Mouse (Mus musculus) induced T-regulatory cell, adult 2 months (primary cell): ENCODE results near the gene Poll.

Source experiments
- DNase-seq: peaks from one replicate; pipeline ENCODE4 v3.0.0-alpha.2; 2012; ENCODE audit warnings: low read depth

The Poll gene

DNA sequence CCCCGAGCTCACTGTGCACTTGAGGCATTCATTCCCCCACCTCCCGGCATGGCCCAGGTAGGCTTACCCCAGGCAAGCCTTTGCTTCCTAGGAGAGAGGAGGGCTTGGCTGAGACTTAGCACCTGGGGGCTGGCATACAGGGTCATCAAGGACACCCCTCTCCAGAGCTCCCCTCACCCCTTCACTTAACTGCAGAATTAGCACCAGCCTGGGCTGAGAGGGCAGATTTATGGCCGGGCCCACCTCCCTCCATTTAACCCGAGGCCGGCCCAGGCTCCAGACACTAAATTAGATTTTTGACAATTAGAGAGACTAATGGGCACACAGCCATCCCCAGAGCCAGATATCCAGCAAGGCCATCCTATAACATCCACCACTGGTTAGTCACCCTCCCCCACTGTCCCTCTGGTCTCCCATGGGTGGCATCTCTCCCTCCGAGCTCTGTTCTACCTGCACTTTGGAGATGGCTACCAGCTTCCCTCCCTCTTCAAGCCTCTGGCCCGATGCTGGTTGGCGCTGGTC is 25.1 kb downstream of the Poll start:
- no peak for DNase-seq

DNA sequence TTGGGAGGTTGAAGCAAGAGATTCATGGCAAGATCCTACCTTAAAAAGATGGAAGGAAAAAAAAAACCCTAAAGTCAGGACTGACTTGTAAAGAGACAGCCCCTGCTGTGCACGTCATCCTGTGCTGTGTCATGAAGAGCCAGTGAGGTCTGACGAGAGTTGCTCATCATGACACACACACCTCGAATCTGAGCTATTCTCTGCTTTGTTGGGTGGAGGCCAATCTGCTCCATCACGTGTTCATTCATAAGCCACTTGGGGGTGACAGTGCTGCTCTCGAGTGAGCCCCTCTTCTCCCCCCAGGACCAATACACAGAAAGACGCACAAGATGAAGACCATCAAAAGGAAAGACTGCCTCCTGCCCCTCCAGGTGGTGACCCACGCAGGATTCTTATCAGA is 26.7 kb downstream of the Poll start:
- DNase-seq, result no peak

DNA sequence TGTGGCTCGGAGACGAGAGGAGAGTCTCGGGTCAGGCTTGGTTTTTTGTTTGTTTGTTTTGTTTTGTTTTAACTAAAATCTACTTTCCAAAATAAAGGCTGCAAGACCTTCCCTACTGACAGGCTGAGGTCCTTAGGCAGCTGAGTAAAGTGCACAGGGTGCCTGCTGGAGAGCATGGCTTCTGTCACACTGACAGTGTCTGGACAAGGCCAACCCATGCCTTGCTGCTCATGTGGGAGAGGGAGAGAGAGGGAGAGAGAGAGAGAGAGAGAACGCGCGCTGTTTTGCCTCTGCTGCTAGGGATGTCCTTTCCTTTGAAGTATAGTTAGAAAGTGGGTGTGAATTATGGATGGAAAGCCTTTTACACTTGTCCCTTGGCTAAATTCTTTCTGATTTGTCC is 28.8 kb downstream of the Poll start:
- DNase-seq, result no peak

DNA sequence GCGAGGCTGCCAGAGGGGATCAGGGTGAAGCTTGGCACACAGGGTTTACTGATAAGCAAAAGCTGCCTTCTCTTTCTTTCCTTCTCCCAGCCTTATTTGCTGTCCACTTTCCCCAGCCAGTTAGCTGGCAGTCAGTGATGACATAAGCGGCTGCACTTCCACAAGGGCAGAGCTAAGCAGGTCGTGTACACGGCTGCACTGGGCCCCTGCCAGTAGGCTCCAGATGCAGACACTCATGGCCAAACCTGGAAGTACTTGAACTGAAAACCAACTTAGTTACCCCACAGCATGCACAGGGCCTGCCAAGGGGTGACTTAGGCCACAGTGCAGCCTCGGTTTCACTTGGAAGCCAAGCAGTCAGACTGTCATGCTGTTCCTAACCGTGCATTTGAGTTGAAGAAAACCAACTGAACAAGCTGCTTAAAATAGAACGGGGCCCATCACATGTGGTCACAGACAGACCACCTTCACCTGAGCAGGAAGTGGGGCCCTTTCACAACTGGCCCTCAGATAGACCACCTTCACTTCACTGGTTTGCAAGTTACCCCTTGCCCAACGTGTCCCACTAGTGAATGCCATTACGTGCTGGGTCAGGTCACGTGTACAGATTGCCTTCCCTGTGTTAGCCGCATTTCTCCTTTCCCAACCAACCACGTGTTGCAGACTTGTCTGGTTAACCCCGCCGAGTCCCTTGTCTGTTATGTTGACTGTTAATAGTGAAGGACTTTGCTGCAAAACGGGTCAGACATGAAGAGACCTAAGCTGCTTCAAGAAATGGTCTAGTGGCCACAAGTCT is 29.9 kb downstream of the Poll start:
- no peak for DNase-seq

DNA sequence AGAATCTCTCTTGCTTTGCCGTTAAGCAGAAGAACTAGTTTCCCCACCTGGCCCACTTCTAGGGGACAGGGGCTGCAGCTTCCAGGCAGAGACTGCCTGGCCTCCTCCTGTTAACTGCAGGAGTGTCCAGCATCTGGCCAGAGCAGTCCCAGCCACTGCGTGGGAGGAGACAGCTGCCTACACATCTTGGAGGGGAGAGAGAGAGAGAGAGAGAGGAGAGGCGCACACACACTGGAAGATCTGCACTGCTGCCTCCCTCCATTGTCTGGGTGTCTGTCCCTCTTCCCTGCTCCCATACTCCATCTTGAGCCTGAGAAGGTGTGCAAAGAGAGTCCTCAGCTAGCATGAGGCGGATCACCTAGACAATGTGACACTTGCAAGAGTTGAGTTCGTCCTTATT is 31.0 kb downstream of the Poll start:
- DNase-seq, result no peak

DNA sequence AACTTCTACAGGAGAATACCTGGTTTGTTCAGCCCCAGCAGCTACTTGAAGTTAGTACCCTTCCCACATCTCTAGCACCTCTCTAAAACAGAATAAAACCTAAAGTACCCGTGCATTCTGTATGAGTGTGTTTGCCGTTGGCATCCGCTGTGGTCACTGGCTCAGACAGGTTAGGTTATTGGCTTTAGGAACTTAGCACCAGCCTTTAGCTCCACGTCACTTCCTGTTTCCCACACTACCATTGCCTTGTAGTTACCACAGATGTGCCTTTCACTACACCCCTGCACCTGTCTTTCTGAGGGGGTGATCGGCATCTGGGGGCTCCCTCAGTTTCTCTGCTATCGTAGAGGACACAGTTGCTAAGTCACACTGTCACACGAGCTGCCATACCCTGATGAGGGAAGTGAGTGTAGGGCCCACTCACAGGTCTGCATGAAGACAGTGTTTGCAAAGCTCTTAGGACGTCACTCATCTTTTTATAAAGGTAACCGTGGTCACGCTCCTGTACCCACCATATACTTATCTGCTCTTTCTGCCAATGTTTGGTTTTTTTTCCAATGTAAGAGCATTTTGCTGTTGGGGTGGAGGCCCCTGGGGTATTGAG is 32.3 kb downstream of the Poll start:
- DNase-seq, result peak; percentile 70

DNA sequence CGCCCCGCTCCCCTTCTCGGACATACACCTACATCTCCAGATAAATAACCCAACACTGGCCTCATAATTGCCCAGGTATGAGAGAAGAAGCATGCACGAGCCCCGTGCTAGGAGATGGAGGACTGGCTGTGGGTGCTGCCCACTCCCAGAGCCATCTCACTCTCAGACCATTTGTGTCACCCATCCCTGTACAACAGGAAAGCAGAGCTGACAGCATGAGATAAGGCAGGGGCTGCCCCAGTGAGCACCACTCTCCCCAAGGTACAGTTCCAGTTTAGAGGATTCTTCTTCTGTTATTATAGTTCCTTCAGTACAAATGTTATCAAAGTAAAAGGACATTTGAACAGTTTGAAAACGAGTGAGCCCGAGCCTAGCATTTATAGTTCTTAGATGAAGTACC is 32.9 kb downstream of the Poll start:
- DNase-seq, result no peak

DNA sequence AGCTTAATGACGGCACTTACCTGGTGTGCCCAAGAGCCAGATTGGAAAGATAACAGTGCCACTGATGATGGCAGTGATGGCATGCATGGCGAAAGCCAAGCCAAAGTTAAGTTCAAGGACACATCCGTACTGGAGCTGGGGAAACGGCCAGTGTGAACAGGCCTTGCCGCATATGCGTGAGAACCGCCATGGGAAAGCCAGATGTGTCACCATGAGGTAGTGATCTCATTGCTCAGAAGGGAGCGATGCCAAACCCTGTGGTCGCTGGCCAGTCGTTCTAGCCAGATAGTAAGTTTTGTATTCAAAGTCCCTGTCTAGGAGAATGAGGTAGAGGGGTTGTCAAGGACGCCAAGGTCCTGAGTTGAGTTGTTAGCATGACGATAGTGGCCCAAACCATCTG is 44.1 kb downstream of the Poll start:
- no peak for DNase-seq

DNA sequence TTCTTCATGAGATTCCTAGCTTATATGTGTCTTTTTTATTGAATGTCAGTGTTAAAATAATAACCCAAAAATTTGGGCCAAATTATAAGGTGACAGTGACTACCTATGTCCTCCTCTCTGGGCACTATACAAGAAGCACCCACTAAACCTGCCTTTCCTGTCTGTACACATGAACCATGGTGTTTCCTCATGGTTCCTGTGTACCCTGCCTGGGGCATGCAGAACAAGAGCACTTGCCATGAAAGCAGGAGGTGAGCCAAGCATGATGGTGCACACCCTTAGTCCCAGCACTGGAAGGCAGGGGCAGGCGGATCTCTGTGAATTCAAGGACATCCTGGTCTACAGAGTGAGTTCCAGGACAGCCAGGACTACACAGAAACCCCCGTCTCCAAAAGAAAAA is 45.0 kb downstream of the Poll start:
- DNase-seq, result no peak

DNA sequence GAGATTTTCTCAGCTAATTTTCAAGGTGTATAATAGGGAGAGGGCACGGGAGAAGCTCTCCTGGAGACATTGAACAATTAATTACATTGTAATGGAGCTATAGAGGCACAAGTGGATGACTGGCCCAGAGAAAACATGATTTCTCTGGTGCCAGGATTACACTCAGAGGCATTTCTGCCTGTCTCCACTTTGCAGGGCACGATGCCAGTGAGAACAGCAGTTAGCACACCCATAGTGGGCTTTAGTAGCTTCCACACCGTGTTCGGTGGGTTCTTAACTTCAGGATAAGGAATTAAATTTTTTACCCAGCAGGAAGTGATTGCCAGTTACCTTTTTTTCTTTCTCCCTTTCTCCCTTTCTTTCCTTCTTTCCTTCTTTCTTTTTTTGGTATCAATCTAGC is 48.9 kb downstream of the Poll start:
- DNase-seq, result no peak

DNA sequence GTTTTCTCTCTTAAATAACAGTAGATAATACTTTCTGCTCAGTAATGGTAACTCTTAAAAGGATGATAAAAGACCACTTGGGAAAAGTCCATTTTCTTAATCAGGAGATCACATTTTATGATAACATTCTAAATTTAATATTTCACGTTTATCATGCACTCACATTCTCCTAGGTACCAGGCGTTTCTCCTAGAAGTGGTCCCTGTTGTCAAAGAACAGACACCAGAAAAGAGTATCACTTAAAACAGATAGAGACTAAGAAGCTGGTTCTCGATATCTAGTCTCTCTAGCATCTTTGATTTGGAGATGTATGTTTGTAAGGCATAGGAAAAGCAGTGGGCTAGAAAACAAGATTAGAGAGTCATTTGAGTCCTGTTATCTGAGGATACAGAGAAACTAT is 49.7 kb downstream of the Poll start:
- no peak for DNase-seq

DNA sequence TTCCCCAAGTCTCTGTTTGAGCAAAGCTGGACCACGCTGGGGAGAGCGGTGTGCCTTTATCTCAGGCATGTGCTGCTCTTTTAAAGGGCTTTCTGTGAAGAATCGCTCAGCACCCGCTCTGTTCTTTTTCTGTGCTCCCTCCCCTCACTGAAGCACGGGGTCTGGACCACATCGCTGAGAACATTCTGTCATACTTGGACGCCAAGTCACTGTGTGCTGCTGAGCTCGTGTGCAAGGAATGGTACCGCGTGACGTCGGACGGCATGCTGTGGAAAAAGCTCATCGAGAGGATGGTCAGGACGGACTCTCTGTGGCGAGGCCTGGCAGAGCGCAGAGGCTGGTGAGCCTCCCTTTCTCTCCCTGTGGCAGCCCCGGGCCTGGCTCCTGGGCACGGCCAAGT is 52.8 kb downstream of the Poll start:
- no peak for DNase-seq

DNA sequence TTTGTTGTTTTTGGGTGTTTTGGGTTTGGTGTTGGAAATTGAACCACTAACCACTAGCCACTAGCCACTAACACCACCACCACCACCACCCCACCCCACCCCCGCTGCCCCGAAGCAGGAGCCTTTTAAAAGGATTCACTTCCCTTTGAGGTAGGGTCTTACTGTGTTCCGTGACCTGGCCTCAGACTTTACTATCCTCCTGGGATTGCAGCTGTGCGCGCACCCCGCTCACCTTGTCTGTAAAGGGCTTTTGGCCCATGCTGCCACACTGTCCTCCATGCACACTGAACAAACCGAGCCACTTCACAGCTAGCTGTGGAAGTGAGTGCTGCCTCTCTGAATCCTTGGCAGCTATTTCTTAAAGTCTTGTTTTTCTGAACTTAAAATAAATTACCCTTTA is 54.9 kb downstream of the Poll start:
- DNase-seq, result no peak
